ENCODE assay signal across 8 mouse cellular contexts in genomic region chr13:80885103-80885833, GRCm38 (mm10). TPM values are rescaled to one million over a fixed set of nuclear protein-coding genes. Genes with fewer than 3 reads are reported as not detected.
A peak's percentile ranks its signal among the peaks of the same experiment; 100 is the strongest.
DNase-seq lines count a peak whose midpoint lies in the region.

No protein-coding gene starts in this region.

- H3K27me3 ChIP-seq in megakaryocyte, embryonic 14.5 days (replicated peaks) = no peaks in the 10 kb centered on the region

- no peaks in the 10 kb centered on the region for H3K9me3 ChIP-seq in megakaryocyte, embryonic 14.5 days

- H3K36me3 ChIP-seq in megakaryocyte, embryonic 14.5 days (replicated peaks; ENCODE audit: low read length) = peaks cover 36% of the 10 kb centered on the region

- peak; percentile 95 for DNase-seq in adipocyte (ENCODE audit: low spot score)
- DNase-seq in embryo, embryonic 10 days (ENCODE audit: low spot score) = peak; percentile 94
- peak; percentile 87 for DNase-seq in gastrocnemius, postnatal 10 days
- peak; percentile 97 for DNase-seq in induced T-regulatory cell, adult 2 months (ENCODE audit: low read depth)
- peak; percentile 91 to 95 for DNase-seq in left cerebral cortex, adult 9 months (ENCODE audit: low spot score in 2 of 2)
- DNase-seq in right cerebral cortex, adult 2 months (ENCODE audit: low spot score in 2 of 2) = peak; percentile 92 to 93
- peak; percentile 77 for DNase-seq in urinary bladder, postnatal 10 days (ENCODE audit: low spot score)

- peak overlapping the region; percentile 92 for H3K4me3 ChIP-seq in megakaryocyte, embryonic 14.5 days (replicated peaks)

- peaks cover 11% of the 10 kb centered on the region; the same call in 1 of the 2 replicates for H3K4me1 ChIP-seq in megakaryocyte, embryonic 14.5 days

RNA-seq across cellular contexts. Expression of gene Arrdc3, which starts 2.1 kb away (rescaled TPM):
- 10 to 100 TPM; 39.3 to 63.3 TPM for total RNA-seq in gastrocnemius, postnatal 10 days (2021)
- polyA plus RNA-seq in megakaryocyte, embryonic 14.5 days (2012; ENCODE audit: insufficient read depth, low replicate concordance) = 5.3 TPM in 1 of 2 replicates, not detected in the other

Comparison
In these comparisons a context has a peak if more than half of its experiments do, and no peak if none do; other contexts are left out.
1. Peak in every context shown above with its lines: DNase-seq and H3K4me3 ChIP-seq.